Mouse (Mus musculus) lung, embryonic 14.5 days (tissue): ENCODE measurements around the gene Nprl3. TPM values are rescaled to one million over a fixed set of nuclear protein-coding genes. Genes with fewer than 3 reads are reported as not detected.
"Not testable (repeated sequence)": the region's sequence is repeated elsewhere in the genome, so short reads cannot be mapped to it uniquely, and the experiment has no call there.

Experiments used
- ATAC-seq: fragments of 200-750 bp; cut with Nextera tagmentation; 2 replicates; pipeline ENCODE4 v1.8.0; 2017; ENCODE audit warnings: mild to moderate bottlenecking, moderate TSS enrichment, moderate library complexity; ENCODE audit not compliant: insufficient read depth
- DNase-seq: peaks from one replicate; pipeline ENCODE4 v3.0.0-alpha.2; 2015
- H3K27ac ChIP-seq: fragments of 300-500 bp; sonication (generic); 2 replicates; pipeline ENCODE4 v1.5.1; 2014; ENCODE audit warnings: low read depth, mild to moderate bottlenecking, moderate library complexity
- H3K27me3 ChIP-seq: fragments of 300-500 bp; sonication (generic); 2 replicates; pipeline ENCODE4 v1.6.1; 2014; ENCODE audit warnings: low read length, control low read depth; ENCODE audit not compliant: insufficient read depth
- H3K36me3 ChIP-seq: fragments of 300-500 bp; sonication (generic); 2 replicates; pipeline ENCODE4 v1.6.1; 2014; ENCODE audit warnings: control low read depth; ENCODE audit not compliant: insufficient read depth
- H3K4me1 ChIP-seq: fragments of 300-500 bp; sonication (generic); 2 replicates; pipeline ENCODE4 v1.6.1; 2014; ENCODE audit warnings: antibody characterized with exemption, control low read depth; ENCODE audit not compliant: insufficient read depth
- H3K4me2 ChIP-seq: fragments of 300-500 bp; sonication (generic); 2 replicates; pipeline ENCODE4 v1.6.1; 2014; ENCODE audit warnings: mild to moderate bottlenecking
- H3K4me3 ChIP-seq: fragments of 300-500 bp; sonication (generic); 2 replicates; pipeline ENCODE4 v1.5.1; 2014; ENCODE audit warnings: low read depth, low read length
- H3K9ac ChIP-seq: fragments of 300-500 bp; sonication (generic); 2 replicates; pipeline ENCODE4 v1.6.1; 2014
- H3K9me3 ChIP-seq: fragments of 300-500 bp; sonication (generic); 2 replicates; pipeline ENCODE4 v1.6.1; 2016; ENCODE audit warnings: low read depth, low read length, control low read depth
- CTCF ChIP-seq: IDR thresholded peaks from 2 replicates; pipeline ENCODE4 v1.5.1; 2016; ENCODE audit warnings: antibody characterized with exemption, low read depth
- WGBS: fragments of 180-500 bp; shearing (Covaris S2); extraction: QIAGEN DNeasy Blood & Tissue Kit; methylation state at CpG from one replicate; pipeline ENCODE4 v1.1.7; 2014; 5-methylcytosine and 5-hydroxymethylcytosine counted together
- polyA plus RNA-seq: library from polyadenylated mRNA; unstranded; fragments of >200 nt; fragmentation: Nextera tagmentation; extraction: Ambion mirVana; gene quantifications from 2 replicates; pipeline ENCODE4 v1.2.1, GENCODE M21; 2014

Gene Nprl3
- polyA plus RNA-seq, 1 experiment from 2014 or later: 44.0 TPM

GRCm38 (mm10) chr11:32215372-32216162 lies 51.9 kb downstream of the Nprl3 start:
- no peak for TF ChIP-seq CTCF
- WGBS: 92% methylated on average over 18 of the region's 18 CpGs
- H3K4me2 ChIP-seq: no peak overlapping the region
- H3K4me1 ChIP-seq: 0 out of 2 replicates have a peak, but pooled peaks cover under 1% of the 10 kb centered on the region
- no peaks in the 10 kb centered on the region for H3K27me3 ChIP-seq
- no peak overlapping the region for H3K4me3 ChIP-seq
- H3K27ac ChIP-seq: no peak overlapping the region
- H3K9me3 ChIP-seq: no peaks in the 10 kb centered on the region
- H3K9ac ChIP-seq: no peak overlapping the region
- peaks cover 76% of the 10 kb centered on the region for H3K36me3 ChIP-seq
- ATAC-seq (no peak), DNase-seq (no peak)

GRCm38 (mm10) chr11:32210623-32211022 lies 56.9 kb downstream of the Nprl3 start:
- WGBS: 81% methylated on average over 9 of the region's 9 CpGs
- Histone ChIP-seq H3K36me3 (peaks cover 80% of the 10 kb centered on the region), H3K4me2 (no peak overlapping the region), H3K27me3 (no peaks in the 10 kb centered on the region), H3K4me1 (no peaks in the 10 kb centered on the region), H3K9me3 (no peaks in the 10 kb centered on the region), H3K27ac (no peak overlapping the region), H3K4me3 (no peak overlapping the region), H3K9ac (no peak overlapping the region)
- ATAC-seq (no peak), DNase-seq (no peak)
- no peak for TF ChIP-seq CTCF

- Histone ChIP-seq H3K4me2 (peak within 1 kb of the TSS; percentile 66), H3K27ac (peak within 1 kb of the TSS; percentile 50; the same call in 1 of the 2 replicates), H3K27me3 (no peaks in the 10 kb centered on the region), H3K4me1 (no peaks in the 10 kb centered on the region), H3K9ac (peak within 1 kb of the TSS; percentile 64), H3K36me3 (peaks cover 26% of the 10 kb centered on the region), H3K4me3 (peak within 1 kb of the TSS; percentile 56), H3K9me3 (no peaks in the 10 kb centered on the region)
- TF ChIP-seq CTCF: peak; percentile 70
- under 1% methylated on average over 52 of the region's 52 CpGs for WGBS
- ATAC-seq (peak; percentile 100), DNase-seq (peak; percentile 99)
These were observed 62.2 kb downstream of the Nprl3 start, which contains the start of gene Snrnp25 for GRCm38 (mm10) chr11:32205058-32205873. Snrnp25 (plus strand) TSS chr11:32205415.

- no peak overlapping the region for H3K4me2 ChIP-seq
- H3K27ac ChIP-seq: no peak overlapping the region
- no peaks in the 10 kb centered on the region for H3K4me1 ChIP-seq
- no peaks in the 10 kb centered on the region for H3K27me3 ChIP-seq
- H3K9ac ChIP-seq: no peak overlapping the region
- H3K4me3 ChIP-seq: no peak overlapping the region
- TF ChIP-seq CTCF: no peak
- no peak for DNase-seq
- H3K36me3 ChIP-seq: no peaks in the 10 kb centered on the region
- no peak for ATAC-seq
- WGBS: 63% methylated on average over 11 of the region's 11 CpGs
- no peaks in the 10 kb centered on the region for H3K9me3 ChIP-seq
These were observed 65.4 kb downstream of the Nprl3 start for GRCm38 (mm10) chr11:32201922-32202685.

DNA sequence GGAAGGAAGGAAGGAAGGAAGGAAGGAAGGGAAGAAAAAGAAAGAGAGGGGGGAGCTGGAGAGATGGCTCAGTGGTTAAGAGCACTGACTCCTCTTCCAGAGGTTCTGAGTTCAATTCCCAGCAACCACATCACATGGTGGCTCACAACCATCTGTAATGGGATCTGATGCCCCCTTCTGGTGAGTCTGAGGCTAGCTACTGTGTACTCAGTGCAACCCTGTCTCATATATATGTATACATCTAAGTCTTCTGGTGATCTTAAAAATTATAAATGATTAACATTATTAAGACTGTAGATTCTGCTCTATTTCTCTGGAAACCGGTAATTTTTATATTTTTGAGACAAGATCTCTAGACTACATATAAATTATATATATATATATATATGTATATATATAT lies 66.5 kb downstream of the Nprl3 start:
- not testable (repeated sequence) for H3K36me3 ChIP-seq, H3K27ac ChIP-seq, H3K4me3 ChIP-seq, H3K4me1 ChIP-seq, H3K9me3 ChIP-seq, ATAC-seq, H3K27me3 ChIP-seq, H3K9ac ChIP-seq, H3K4me2 ChIP-seq, DNase-seq
- WGBS: 50% methylated on average over 1 of the region's 1 CpGs
- peak; percentile 34 for TF ChIP-seq CTCF

GRCm38 (mm10) chr11:32200075-32200601 lies 67.4 kb downstream of the Nprl3 start, which contains the start of gene Il9r:
Il9r (minus strand) TSS chr11:32200279.
- DNase-seq (no peak), ATAC-seq (no peak)
- no peak within 1 kb of the TSS for H3K9ac ChIP-seq
- no peak within 1 kb of the TSS for H3K27ac ChIP-seq
- no peaks in the 10 kb centered on the region for H3K36me3 ChIP-seq
- H3K4me3 ChIP-seq: no peak within 1 kb of the TSS
- H3K9me3 ChIP-seq: no peaks in the 10 kb centered on the region
- no peaks in the 10 kb centered on the region for H3K27me3 ChIP-seq
- H3K4me2 ChIP-seq: no peak within 1 kb of the TSS
- WGBS: 53% methylated on average over 10 of the region's 10 CpGs
- TF ChIP-seq CTCF: no peak
- H3K4me1 ChIP-seq: no peaks in the 10 kb centered on the region
